Mouse (Mus musculus) neutrophil, adult 5-6 weeks (primary cell): Measurements from ENCODE around the gene Olfr606. TPM values are rescaled to one million over a fixed set of nuclear protein-coding genes. Genes with fewer than 3 reads are reported as not detected.
"Not testable (repeated sequence)": the region's sequence is repeated elsewhere in the genome, so short reads cannot be mapped to it uniquely, and the experiment has no call there.

Experiments used
- ATAC-seq: fragments of 151-379, 151-347 bp; 2 replicates; pipeline ENCODE4 v1.8.0; 2017; ENCODE audit warnings: mild to moderate bottlenecking, moderate TSS enrichment; ENCODE audit not compliant: insufficient number of reproducible peaks, poor library complexity, low FRiP score, severe bottlenecking; ENCODE audit errors: extremely low read depth
- total RNA-seq: library from RNA; stranded (forward); fragments of 200-1000 nt; gene quantifications from 2 replicates; pipeline ENCODE4 v1.2.3, GENCODE M21; 2017

Gene Olfr606
- total RNA-seq: not detected in 2 replicates

- no peak for ATAC-seq
These were observed at the start of gene Olfr606 for GRCm38 (mm10) chr7:103448746-103449145. Olfr606 (plus strand) TSS chr7:103449046.

GRCm38 (mm10) chr7:103406521-103407055 lies 42.3 kb upstream of the Olfr606 start:
- not testable (repeated sequence) for ATAC-seq

- not testable (repeated sequence) for ATAC-seq
These were observed 34.1 kb upstream of the Olfr606 start, which contains the start of gene Usp17lc for GRCm38 (mm10) chr7:103414772-103415171. Usp17lc (plus strand) TSS chr7:103415072.

DNA sequence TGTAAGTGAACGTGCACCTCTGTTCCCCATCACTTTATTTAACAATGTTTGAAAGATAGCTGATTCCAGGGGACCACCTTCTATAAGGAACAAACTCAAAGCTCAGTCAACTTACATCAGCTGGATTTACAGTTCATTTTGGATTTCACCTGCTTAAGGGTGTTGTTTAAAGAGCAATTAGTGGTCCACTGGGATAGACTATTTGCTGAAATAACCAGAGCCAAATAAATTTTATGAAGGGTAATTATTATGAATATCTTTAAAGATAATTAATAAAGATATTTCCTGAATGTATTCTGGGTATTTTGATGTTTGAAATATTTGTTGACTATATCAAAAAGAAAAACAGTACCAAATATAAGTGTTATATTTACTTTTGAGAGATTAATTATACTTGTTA lies 3.5 kb upstream of the Olfr606 start, which contains the start of gene Olfr605:
Gene Olfr605 (minus strand): TSS at position 101 of the 400 bp plus-strand sequence.
- ATAC-seq: no peak

DNA sequence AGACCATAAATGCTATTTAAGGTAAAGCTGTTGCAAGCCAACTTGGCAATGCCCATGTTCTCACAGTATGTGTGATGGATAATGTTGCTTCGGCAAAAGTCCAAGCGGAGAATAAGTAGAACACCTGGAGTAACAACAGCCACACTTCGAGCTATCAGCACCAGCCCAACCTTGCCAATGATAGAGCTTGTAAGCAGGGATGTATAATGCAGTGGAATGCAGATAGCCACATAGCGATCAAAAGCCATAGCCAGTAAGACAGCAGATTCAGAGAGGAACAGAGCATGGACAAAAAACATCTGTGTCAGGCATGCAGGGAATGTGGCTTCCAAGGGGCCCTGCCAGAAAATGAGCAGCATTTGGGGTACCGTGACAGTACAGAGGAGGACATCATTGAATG lies 11.7 kb downstream of the Olfr606 start:
- no peak for ATAC-seq

DNA sequence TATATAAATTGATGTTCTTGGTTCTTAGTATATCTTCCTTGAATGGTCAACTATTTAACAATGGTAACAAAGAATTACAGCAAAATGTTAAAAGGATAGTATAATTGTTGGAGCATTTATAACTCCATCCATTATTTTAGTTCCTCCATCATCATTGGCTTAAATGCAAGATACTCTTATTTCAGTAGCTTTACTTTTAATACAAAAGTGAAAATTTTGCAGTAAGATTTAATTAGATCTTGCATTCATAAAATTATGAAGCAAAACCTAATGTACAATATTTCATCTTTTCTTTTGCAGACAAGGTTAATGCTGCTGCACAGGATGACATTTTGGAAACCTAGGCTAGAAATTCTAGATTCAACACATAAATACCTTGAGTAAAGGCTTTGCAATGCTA lies 20.7 kb downstream of the Olfr606 start, which contains the start of gene Olfr608:
Gene Olfr608 (plus strand): TSS at position 301 of the 400 bp plus-strand sequence.
- no peak for ATAC-seq

GRCm38 (mm10) chr7:103477106-103477505 lies 28.3 kb downstream of the Olfr606 start:
- not testable (repeated sequence) for ATAC-seq

DNA sequence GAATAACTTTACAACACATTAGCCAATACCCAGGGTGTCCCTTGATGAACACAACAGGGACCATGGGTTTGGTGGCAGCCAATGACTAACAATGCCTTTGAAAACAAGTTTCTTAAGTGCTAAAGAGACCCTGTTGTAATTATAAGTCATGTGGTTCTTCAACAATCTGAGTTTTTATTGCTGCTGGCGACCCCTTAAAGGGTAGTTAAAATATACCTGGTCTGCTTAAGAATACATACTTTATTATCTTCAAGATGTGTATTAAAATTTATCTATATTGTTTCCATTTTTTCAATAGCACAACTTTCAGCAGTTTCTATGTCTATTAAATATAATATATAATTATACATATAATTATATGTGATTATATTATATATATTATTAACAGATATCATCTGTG lies 49.1 kb downstream of the Olfr606 start, which contains the start of gene Olfr609:
Gene Olfr609 (minus strand): TSS at position 101 of the 400 bp plus-strand sequence.
- no peak for ATAC-seq

Other genes with a start within 250 kb of the Olfr606 start
- gene Olfr593, start 237.2 kb upstream of the Olfr606 start, total RNA-seq: not detected in 2 replicates
- not detected in 2 replicates for gene Olfr594, start 232.1 kb upstream of the Olfr606 start, total RNA-seq
- not detected in 2 replicates for gene Usp17ld, start 196.5 kb upstream of the Olfr606 start, total RNA-seq
- gene Olfr596, start 143.4 kb upstream of the Olfr606 start, total RNA-seq: not detected in 2 replicates
- not detected in 2 replicates for gene Olfr597, start 132.7 kb upstream of the Olfr606 start, total RNA-seq
- gene Olfr598, start 125.5 kb upstream of the Olfr606 start, total RNA-seq: not detected in 2 replicates
- gene Olfr599, start 113.1 kb upstream of the Olfr606 start, total RNA-seq: not detected in 2 replicates
- gene Olfr600, start 99.4 kb upstream of the Olfr606 start, total RNA-seq: 0.23 TPM in 1 of 2 replicates, not detected in the other
- gene Olfr601, start 86.4 kb upstream of the Olfr606 start, total RNA-seq: not detected in 2 replicates
- gene Olfr603, start 62.9 kb upstream of the Olfr606 start, total RNA-seq: not detected in 2 replicates
- gene Usp17lc, start 34.0 kb upstream of the Olfr606 start, total RNA-seq: not detected in 2 replicates
- gene Olfr605, start 3.6 kb upstream of the Olfr606 start, total RNA-seq: not detected in 2 replicates
- not detected in 2 replicates for gene Olfr607, start 15.1 kb downstream of the Olfr606 start, total RNA-seq
- not detected in 2 replicates for gene Olfr608, start 20.8 kb downstream of the Olfr606 start, total RNA-seq
- gene Olfr609, start 49.0 kb downstream of the Olfr606 start, total RNA-seq: 0.12 TPM in 1 of 2 replicates, not detected in the other
- not detected in 2 replicates for gene Olfr610, start 63.1 kb downstream of the Olfr606 start, total RNA-seq
- not detected in 2 replicates for gene Olfr611, start 71.8 kb downstream of the Olfr606 start, total RNA-seq
- not detected in 2 replicates for gene Olfr612, start 93.7 kb downstream of the Olfr606 start, total RNA-seq
- not detected in 2 replicates for gene Olfr613, start 99.0 kb downstream of the Olfr606 start, total RNA-seq
- not detected in 2 replicates for gene Olfr615, start 107.0 kb downstream of the Olfr606 start, total RNA-seq
- not detected in 2 replicates for gene Olfr616, start 120.1 kb downstream of the Olfr606 start, total RNA-seq
- gene Olfr617, start 124.0 kb downstream of the Olfr606 start, total RNA-seq: not detected in 2 replicates
- gene Olfr618, start 141.1 kb downstream of the Olfr606 start, total RNA-seq: not detected in 2 replicates
- gene Olfr619, start 151.5 kb downstream of the Olfr606 start, total RNA-seq: not detected in 2 replicates
- 0.25 TPM in 1 of 2 replicates, not detected in the other for gene Olfr620, start 163.5 kb downstream of the Olfr606 start, total RNA-seq
- not detected in 2 replicates for gene Olfr622, start 193.7 kb downstream of the Olfr606 start, total RNA-seq
- not detected in 2 replicates for gene Olfr623, start 214.7 kb downstream of the Olfr606 start, total RNA-seq
- gene Olfr624, start 222.1 kb downstream of the Olfr606 start, total RNA-seq: 0.12 TPM in 1 of 2 replicates, not detected in the other
- not detected in 2 replicates for gene Olfr625-ps1, start 233.7 kb downstream of the Olfr606 start, total RNA-seq